Mouse (Mus musculus): ENCODE results near the gene Ndufa10. TPM values are rescaled to one million over a fixed set of nuclear protein-coding genes. Genes with fewer than 3 reads are reported as not detected.

Ndufa10 gene
- polyA plus RNA-seq, 1 experiment from 2014 or later: 237 TPM

DNA sequence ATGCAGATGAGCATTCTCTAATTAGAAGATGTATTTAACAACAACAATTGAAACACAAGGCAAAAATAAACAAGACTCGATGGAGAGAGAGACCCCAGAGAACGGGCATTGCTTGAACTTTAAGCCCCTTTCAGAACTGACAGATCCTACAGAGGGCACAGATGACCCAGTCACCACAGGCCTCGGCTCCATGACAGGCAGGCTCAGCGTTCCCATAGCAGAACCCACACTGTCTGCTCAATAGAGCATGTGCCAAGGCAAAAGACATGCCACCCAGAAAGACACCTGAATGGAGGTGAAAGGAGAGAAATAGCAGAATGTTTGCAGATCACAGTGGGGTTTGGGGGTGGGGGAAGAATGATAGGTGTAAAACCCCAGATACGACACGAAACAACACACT, 15.2 kb downstream of the Ndufa10 start:
- CTCF ChIA-PET: no interaction called here
- ATAC-seq: no peak

DNA sequence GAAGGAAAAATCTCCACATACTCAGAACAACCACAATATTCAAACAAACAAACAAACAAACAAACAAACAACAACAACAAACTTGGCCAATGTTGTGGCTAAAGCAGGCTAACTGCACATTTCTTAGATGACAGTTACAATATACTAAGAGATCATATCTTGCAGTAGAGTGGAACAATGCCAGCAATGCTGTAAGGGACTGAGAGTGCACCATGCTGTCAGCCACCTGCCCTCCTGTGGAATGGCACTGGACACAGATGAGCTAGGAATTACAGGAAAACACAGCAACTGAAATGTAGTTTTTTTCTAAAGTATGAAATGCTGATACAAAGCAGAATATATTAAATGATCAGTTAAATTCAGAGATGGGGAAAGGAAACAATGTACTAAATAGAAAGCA, 15.9 kb downstream of the Ndufa10 start:
- no peak for ATAC-seq
- in situ Hi-C loops (cut with MboI; ENCODE audit: low pct_unique_long_range_greater_than_20kb): no loop called here
- CTCF ChIA-PET: no interaction called here
- DNase-seq (ENCODE audit: low read depth, low spot score): no peak
- TF ChIP-seq CTCF (IDR thresholded peaks at IDR 0.05): no peak
- POLR2A ChIA-PET: no interaction called here
- no peaks in the 10 kb centered on the region for H3K27me3 ChIP-seq

More for the DNA sequence above, 15.2 kb downstream of the Ndufa10 start:
- no peak for DNase-seq (ENCODE audit: low read depth, low spot score)
- no peaks in the 10 kb centered on the region for H3K27me3 ChIP-seq
- POLR2A ChIA-PET: no interaction called here
- in situ Hi-C loops (cut with MboI; ENCODE audit: low pct_unique_long_range_greater_than_20kb): no loop called here
- TF ChIP-seq CTCF (IDR thresholded peaks at IDR 0.05): no peak

DNA sequence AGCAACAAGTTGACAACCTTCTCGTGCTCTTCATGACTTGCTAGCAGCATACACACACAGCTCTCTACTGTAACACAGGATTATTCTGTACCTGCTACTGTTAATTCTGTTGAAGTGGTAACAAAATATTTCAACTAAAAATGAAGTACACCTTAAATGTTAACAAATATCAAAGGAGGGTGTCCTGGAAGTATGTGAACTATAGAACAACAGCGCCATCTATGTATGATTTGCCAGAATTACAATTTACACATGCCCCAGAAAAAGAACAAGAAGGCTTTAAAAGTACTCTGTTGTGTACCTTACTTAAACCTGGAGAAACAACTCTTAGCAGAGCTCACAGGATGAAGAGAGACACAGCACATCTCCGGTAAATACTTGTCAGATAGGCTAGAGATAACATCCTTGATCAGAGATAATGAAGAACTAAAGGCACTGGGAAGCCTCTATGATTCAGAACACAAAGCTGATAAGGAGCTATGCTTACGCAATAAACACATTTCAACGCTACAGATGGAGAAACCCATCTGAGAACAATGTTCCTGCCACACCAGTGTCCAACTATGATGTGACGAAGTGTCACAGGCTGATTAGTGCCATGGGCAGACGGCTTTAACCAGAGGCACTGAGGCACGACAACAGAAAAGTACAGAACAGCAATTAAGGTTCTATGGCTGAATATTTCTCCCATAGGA, 19.8 kb downstream of the Ndufa10 start:
- POLR2A ChIA-PET: no interaction called here
- H3K27me3 ChIP-seq: no peaks in the 10 kb centered on the region
- in situ Hi-C loops (cut with MboI; ENCODE audit: low pct_unique_long_range_greater_than_20kb): loop anchor here (5.0 kb wide), 1 partner anchor 492 kb away; no protein-coding TSS in a partner anchor
- ATAC-seq (no peak), DNase-seq (ENCODE audit: low read depth, low spot score) (no peak)
- CTCF ChIA-PET: interaction anchor here (0.7 to 2.6 kb wide), 13 partner anchors 9 to 491 kb away, joined by 3 to 10 read pairs (median 4); no protein-coding TSS in a partner anchor
- peak; percentile 59 for TF ChIP-seq CTCF (IDR thresholded peaks at IDR 0.05)

DNA sequence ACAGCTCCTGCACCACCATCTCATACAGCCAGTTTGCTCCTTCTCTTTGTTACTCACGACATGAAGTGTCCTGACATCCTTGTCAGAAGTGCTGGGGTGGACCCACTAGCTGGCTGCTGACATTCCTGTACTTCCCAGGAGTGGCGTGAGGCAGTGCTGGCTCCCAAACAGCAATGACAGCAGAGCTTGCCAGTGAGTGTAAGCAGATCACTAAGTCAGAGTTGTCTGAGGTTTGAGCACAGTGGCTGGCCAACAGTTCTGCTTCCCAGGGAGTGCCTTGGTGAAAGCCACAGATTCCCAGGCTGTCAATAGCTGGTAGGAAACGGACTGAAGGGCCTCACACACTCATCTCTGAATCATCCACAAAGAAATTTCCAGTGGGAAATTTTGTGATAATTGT, 25.4 kb downstream of the Ndufa10 start:
- CTCF ChIA-PET: interaction anchor here (1.5 kb wide), 1 partner anchor 68 kb away, joined by 3 read pairs; no protein-coding TSS in a partner anchor
- in situ Hi-C loops (cut with MboI; ENCODE audit: low pct_unique_long_range_greater_than_20kb): no loop called here
- no peak for TF ChIP-seq CTCF (IDR thresholded peaks at IDR 0.05)
- ATAC-seq: no peak
- H3K27me3 ChIP-seq: no peaks in the 10 kb centered on the region
- POLR2A ChIA-PET: no interaction called here
- no peak for DNase-seq (ENCODE audit: low read depth, low spot score)

DNA sequence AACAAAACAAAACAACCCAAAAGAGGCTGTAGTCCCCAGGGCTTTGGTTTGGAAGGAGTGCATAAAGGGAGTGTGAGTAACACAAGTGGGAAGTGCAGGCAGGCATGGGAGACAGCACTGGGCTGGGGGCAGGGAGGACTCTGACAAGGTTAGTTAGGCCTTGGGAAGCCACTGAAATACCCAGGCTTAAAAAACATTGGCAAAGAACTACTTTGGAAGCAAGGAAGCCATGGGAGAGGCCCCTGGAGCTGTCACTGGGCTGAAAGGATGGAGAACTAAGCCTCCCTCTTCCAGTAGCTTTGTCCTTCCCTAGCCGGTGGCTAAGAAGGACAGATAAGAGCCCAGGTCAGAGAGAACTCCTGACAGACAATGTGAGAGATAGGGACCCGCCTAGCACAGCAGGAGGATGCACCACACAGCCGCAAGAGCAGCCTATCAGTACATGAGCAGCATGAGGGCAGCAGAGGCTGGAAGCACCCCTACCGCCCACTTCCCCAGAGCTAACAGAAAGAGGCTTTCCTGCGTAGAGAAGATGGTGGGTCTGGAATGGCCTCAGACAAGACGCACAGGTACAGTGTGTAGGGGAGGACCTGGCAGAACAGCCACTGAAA, 32.1 kb downstream of the Ndufa10 start:
- no peak for TF ChIP-seq CTCF (IDR thresholded peaks at IDR 0.05)
- no peak for ATAC-seq
- ChIA-PET POLR2A (no interaction called here), CTCF (no interaction called here)
- no peak for DNase-seq (ENCODE audit: low read depth, low spot score)
- H3K27me3 ChIP-seq: no peaks in the 10 kb centered on the region
- in situ Hi-C loops (cut with MboI; ENCODE audit: low pct_unique_long_range_greater_than_20kb): no loop called here

DNA sequence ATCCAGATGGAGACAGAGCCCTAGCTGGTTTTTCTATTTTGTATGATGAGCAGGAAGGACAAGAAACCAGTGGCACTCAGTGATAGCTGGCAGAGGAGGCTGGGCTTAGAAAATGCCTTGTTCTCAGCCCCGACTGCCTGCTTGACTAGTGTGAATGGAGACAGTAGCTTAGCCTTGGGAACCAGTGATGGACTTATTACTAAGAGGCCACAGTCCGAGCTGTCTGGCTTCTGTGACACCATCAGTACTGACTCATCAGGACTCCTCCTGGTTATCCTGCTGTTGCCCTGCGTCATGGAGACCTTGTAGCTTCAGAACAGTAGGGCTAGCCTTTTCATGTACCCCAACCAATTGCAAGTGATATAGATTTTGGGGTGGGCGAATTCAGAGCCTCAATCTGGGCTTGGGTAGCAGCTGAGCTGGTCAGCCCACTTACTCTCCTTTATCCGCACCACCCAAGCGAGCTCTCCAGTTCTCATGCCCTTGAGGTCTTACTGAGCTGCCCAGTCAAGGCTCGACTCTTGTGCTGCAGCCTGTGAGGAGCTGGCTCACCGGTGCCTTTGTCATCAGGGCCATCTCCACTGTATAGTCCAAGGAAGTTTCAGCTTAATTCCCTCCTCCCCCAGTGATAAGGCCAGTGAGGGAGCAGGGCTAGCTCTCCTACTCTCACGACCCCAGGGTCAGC, 33.5 kb downstream of the Ndufa10 start:
- H3K27me3 ChIP-seq: no peaks in the 10 kb centered on the region
- DNase-seq (ENCODE audit: low read depth, low spot score) (no peak), ATAC-seq (no peak)
- no peak for TF ChIP-seq CTCF (IDR thresholded peaks at IDR 0.05)
- in situ Hi-C loops (cut with MboI; ENCODE audit: low pct_unique_long_range_greater_than_20kb): no loop called here
- POLR2A ChIA-PET: no interaction called here
- CTCF ChIA-PET: interaction anchor here (1.6 kb wide), 1 partner anchor 12 kb away, joined by 3 read pairs; no protein-coding TSS in a partner anchor

DNA sequence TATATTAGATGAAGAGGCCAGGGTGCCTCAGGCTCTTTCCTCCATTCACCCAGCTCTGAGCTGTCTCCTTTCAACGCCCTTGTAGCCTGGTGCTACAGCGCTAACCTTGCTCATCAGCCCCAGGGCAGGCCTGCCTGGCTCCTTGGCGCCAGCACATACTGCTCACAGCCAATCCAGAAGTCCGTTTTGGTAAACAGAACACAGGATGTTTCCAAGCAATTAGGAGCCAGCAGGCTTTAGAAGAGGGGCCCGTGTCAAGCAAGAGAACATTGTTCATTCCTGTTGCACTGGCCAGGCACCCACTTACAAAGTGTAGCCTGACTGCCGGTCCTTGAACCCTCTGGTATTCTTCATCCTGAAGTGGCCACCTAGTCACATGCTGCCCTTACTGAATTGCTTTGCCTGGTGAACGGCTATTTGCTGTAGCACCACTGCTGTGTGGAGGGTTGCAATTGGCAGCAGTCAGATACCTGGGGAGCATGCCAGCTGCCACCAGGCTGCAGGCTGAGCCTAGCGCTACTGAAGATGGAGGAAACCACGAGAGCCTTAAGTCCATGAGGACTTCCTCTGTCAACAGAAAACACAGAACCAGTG, 35.9 kb downstream of the Ndufa10 start:
- TF ChIP-seq CTCF (IDR thresholded peaks at IDR 0.05): no peak
- CTCF ChIA-PET: no interaction called here
- POLR2A ChIA-PET: no interaction called here
- ATAC-seq (no peak), DNase-seq (ENCODE audit: low read depth, low spot score) (no peak)
- H3K27me3 ChIP-seq: no peaks in the 10 kb centered on the region
- in situ Hi-C loops (cut with MboI; ENCODE audit: low pct_unique_long_range_greater_than_20kb): no loop called here

DNA sequence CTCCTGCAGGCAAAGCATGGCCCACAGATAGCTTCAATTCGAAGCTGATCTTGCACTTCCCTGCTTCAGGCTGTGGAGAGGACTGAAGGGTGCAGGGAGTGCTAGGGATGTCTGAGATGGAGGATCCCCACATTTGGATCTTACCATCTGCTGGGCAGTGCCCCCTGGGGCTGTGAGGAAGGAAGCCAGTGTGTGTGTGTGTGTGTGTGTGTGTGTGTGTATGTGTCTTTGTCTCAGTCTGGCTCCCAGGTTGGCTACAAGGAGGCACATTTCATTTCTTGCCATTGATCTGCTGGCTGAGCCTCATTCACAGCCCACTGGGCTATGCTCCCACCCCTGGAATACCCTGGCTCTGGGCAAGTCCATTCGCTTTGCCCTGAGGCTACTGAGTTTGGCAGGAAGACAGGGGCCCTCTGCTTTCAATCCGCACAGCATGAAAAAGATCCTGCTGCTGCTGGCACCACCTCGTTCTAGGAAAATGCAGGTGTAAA, 36.8 kb downstream of the Ndufa10 start:
- ATAC-seq (no peak), DNase-seq (ENCODE audit: low read depth, low spot score) (no peak)
- no peak for TF ChIP-seq CTCF (IDR thresholded peaks at IDR 0.05)
- ChIA-PET POLR2A (no interaction called here), CTCF (no interaction called here)
- in situ Hi-C loops (cut with MboI; ENCODE audit: low pct_unique_long_range_greater_than_20kb): no loop called here
- H3K27me3 ChIP-seq: no peaks in the 10 kb centered on the region

DNA sequence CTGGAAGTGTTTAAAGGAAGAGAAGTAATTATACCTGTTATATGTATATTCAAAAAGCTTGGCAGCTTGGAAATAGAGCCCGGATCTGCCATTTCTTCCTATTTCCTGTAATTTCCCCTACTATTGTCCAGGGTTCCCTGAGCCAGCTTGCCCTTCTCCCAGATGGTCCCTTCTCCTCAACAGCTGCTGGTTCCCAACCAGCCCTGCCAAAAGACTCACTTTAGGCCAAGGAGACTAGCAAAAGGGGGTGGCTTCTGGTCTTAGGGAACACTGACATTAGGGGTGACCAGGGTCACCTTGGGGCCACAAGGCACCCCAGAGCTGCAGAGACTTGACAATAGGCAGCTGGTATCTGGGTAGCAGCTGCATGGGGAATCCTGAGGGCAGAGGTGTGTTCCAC, 38.7 kb downstream of the Ndufa10 start:
- POLR2A ChIA-PET: interaction anchor here (0.6 kb wide), 1 partner anchor 1315 kb away, joined by 3 read pairs; no protein-coding TSS in a partner anchor
- H3K27me3 ChIP-seq: no peaks in the 10 kb centered on the region
- CTCF ChIA-PET: no interaction called here
- TF ChIP-seq CTCF (IDR thresholded peaks at IDR 0.05): no peak
- in situ Hi-C loops (cut with MboI; ENCODE audit: low pct_unique_long_range_greater_than_20kb): no loop called here
- ATAC-seq: no peak
- no peak for DNase-seq (ENCODE audit: low read depth, low spot score)

DNA sequence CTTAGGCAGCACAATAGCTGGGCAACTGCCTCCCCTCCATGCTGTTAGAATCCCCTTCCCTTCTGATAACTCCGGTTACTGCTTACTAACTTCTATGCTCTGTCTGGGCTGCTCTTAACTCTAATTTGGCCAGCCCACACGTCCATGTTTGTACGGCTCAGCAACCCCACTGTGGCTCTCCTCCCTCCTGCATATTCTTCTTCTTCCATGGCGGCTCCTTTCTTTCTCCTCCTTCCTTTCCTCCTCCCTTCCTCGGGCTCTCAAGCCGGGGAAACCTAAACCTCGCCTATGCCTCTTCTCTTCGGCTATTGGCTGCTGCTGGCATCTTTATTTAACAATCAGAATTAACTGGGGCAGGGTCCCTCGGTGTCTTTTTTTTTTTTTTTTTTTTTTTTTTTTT, 40.9 kb downstream of the Ndufa10 start:
- no peak for ATAC-seq
- CTCF ChIA-PET: no interaction called here
- DNase-seq (ENCODE audit: low read depth, low spot score): no peak
- POLR2A ChIA-PET: no interaction called here
- no peak for TF ChIP-seq CTCF (IDR thresholded peaks at IDR 0.05)
- H3K27me3 ChIP-seq: no peaks in the 10 kb centered on the region
- in situ Hi-C loops (cut with MboI; ENCODE audit: low pct_unique_long_range_greater_than_20kb): no loop called here

DNA sequence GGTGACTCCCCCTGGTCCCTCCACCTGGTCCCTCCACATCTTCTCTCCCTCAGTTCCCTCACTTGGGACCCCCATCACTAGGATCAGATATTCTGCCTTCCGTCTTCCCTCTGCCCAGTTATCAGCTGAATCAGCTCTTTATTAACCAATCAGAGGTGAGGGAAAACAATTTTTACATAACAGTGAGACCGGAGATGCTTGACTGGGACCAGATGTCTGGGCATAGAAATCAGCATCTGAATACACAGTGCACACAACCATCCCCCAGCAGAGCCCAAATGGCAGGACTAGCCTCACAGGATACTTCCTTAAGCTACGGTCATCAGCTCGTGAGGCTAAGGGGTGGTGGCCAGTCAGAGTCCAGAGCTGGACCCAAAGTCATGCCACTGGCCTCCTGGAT, 41.6 kb downstream of the Ndufa10 start:
- POLR2A ChIA-PET: no interaction called here
- no peak for TF ChIP-seq CTCF (IDR thresholded peaks at IDR 0.05)
- in situ Hi-C loops (cut with MboI; ENCODE audit: low pct_unique_long_range_greater_than_20kb): no loop called here
- DNase-seq (ENCODE audit: low read depth, low spot score): no peak
- CTCF ChIA-PET: no interaction called here
- H3K27me3 ChIP-seq: no peaks in the 10 kb centered on the region
- no peak for ATAC-seq
